Mouse (Mus musculus): ENCODE results near the gene Klhdc8b.

The Klhdc8b gene

GRCm38 (mm10) chr9:108481520-108482210 is 20.3 kb upstream of the Klhdc8b start:
- DNase-seq (ENCODE audit: low read depth, low spot score): no peak

- no peak for DNase-seq (ENCODE audit: low read depth, low spot score)
Measured at GRCm38 (mm10) chr9:108480813-108481519, 19.6 kb upstream of the Klhdc8b start.

GRCm38 (mm10) chr9:108479721-108480351 is 18.5 kb upstream of the Klhdc8b start, which contains the start of gene Lamb2:
Lamb2 (plus strand) TSS chr9:108479736.
- DNase-seq (ENCODE audit: low read depth, low spot score): peak; percentile 88

GRCm38 (mm10) chr9:108479241-108479640 is 17.9 kb upstream of the Klhdc8b start:
- DNase-seq (ENCODE audit: low read depth, low spot score): peak; percentile 33

GRCm38 (mm10) chr9:108478638-108479156 is 17.3 kb upstream of the Klhdc8b start:
- peak; percentile 97 for DNase-seq (ENCODE audit: low read depth, low spot score)

GRCm38 (mm10) chr9:108474528-108474927 is 13.1 kb upstream of the Klhdc8b start:
- peak; percentile 54 for DNase-seq (ENCODE audit: low read depth, low spot score)

- DNase-seq (ENCODE audit: low read depth, low spot score): peak; percentile 56
Measured at GRCm38 (mm10) chr9:108469845-108470244, 8.5 kb upstream of the Klhdc8b start.

GRCm38 (mm10) chr9:108469430-108469829 is 8.0 kb upstream of the Klhdc8b start:
- no peak for DNase-seq (ENCODE audit: low read depth, low spot score)

GRCm38 (mm10) chr9:108466219-108466618 is 4.8 kb upstream of the Klhdc8b start:
- DNase-seq (ENCODE audit: low read depth, low spot score): no peak

GRCm38 (mm10) chr9:108463713-108464112 is 2.3 kb upstream of the Klhdc8b start:
- DNase-seq (ENCODE audit: low read depth, low spot score): no peak

GRCm38 (mm10) chr9:108462192-108462591 is 811 bp upstream of the Klhdc8b start:
- no peak for DNase-seq (ENCODE audit: low read depth, low spot score)

GRCm38 (mm10) chr9:108461675-108462074 is 294 bp upstream of the Klhdc8b start:
- DNase-seq (ENCODE audit: low read depth, low spot score): no peak

GRCm38 (mm10) chr9:108460319-108461178 is 832 bp downstream of the Klhdc8b start, which contains the start of gene Ccdc71:
Ccdc71 (plus strand) TSS chr9:108460527.
- DNase-seq (ENCODE audit: low read depth, low spot score): peak; percentile 96

GRCm38 (mm10) chr9:108459939-108460318 is 1.5 kb downstream of the Klhdc8b start:
- DNase-seq (ENCODE audit: low read depth, low spot score): no peak

GRCm38 (mm10) chr9:108456953-108457352 is 4.4 kb downstream of the Klhdc8b start:
- no peak for DNase-seq (ENCODE audit: low read depth, low spot score)

- DNase-seq (ENCODE audit: low read depth, low spot score): no peak
Measured at GRCm38 (mm10) chr9:108455747-108456571, 5.4 kb downstream of the Klhdc8b start.

GRCm38 (mm10) chr9:108454429-108454828 is 7.0 kb downstream of the Klhdc8b start:
- DNase-seq (ENCODE audit: low read depth, low spot score): no peak

- no peak for DNase-seq (ENCODE audit: low read depth, low spot score)
Measured at GRCm38 (mm10) chr9:108453458-108453857, 7.9 kb downstream of the Klhdc8b start.

GRCm38 (mm10) chr9:108452911-108453310 is 8.5 kb downstream of the Klhdc8b start:
- DNase-seq (ENCODE audit: low read depth, low spot score): no peak

GRCm38 (mm10) chr9:108452291-108452906 is 9.0 kb downstream of the Klhdc8b start:
- peak; percentile 90 for DNase-seq (ENCODE audit: low read depth, low spot score)
